Mouse (Mus musculus) kidney, postnatal 25 days (tissue): ENCODE results near the gene Esyt3.

ENCODE experiments used
- DNase-seq, 2 experiments: peaks; one replicate each; pipeline ENCODE4 v3.0.0; 2021; ENCODE audit warnings: mixed read lengths in 2 of 2

The Esyt3 gene

GRCm38 (mm10) chr9:99353390-99353789, 5.0 kb downstream of the Esyt3 start:
- no peak for DNase-seq

DNA sequence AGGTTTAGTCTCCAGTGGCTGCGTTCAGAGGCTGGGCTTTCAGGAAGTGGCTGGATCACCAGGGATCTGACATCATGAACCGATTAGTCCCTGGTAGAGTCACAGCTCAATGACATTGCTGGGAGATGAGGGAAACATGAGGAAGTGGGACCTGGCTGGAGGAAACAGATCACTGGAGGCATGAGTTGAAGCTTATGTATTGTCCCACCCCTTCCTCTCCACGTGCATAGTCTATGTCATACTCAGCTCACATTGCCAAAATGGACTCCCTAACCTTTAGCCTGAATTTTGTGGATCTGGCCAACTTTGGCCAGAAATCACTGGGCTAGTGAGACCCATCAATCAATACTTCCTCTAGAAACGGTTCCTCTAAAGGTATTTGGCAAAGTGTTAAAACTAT, 5.4 kb downstream of the Esyt3 start:
- no peak for DNase-seq

GRCm38 (mm10) chr9:99345351-99345792, 13.0 kb downstream of the Esyt3 start:
- DNase-seq = no peak

DNA sequence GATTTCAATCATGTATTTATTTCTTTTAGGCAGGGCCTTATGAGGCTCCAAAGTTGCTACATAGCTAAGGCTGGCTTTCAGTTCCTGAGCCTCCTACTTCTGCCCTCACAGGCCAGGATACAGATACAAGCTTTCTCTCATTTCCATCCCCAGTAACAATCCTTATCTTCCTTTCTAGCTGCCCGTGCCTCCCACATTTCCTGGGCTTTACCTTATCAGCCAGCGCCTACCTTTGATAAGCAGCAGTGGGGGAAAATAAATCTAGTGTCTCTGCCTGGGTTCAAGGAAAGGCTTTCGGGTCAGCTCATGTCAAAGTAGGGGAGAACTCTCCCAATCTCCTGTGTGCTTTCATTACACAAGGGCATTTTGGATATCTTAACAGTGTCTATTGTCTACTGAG, 16.8 kb downstream of the Esyt3 start:
- DNase-seq = no peak

DNA sequence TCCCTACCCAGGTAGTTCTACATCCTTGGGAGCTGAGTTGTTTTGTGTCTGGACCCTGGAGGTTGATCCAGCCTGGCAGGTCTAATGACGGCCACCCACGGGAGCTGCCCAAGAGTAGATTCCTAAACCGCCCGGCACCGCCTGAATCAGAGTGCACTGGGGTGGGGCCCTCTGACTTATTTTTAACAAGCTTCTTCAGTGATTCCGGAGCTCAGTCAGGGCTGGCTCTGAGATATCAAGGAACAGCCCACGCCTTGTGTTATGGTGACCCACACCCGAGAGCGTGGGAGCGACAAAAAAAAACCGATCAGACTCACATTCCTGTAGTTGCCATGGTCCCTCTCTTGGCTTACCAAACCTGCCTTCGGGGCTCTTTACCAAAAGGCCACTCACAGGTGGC, 18.2 kb downstream of the Esyt3 start:
- DNase-seq = no peak

DNA sequence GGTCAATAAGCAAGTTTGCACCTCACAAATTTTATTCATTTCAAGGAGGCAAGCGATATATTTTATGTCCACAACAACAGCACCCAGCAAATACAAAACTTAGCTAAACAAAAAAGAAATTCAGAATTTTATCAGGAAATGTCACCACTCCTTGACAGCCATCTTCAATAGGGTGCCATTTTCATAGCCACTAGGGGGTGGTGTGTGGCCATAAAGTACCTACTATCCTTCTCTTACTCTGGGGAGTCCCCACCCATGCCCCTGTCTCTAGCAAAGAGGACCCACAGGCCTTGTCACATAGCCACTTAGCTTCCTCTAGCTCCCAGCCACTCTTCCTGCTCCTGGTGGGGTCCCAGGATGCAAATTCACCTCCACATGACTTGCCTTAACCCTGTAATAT, 19.2 kb downstream of the Esyt3 start:
- no peak for DNase-seq

DNA sequence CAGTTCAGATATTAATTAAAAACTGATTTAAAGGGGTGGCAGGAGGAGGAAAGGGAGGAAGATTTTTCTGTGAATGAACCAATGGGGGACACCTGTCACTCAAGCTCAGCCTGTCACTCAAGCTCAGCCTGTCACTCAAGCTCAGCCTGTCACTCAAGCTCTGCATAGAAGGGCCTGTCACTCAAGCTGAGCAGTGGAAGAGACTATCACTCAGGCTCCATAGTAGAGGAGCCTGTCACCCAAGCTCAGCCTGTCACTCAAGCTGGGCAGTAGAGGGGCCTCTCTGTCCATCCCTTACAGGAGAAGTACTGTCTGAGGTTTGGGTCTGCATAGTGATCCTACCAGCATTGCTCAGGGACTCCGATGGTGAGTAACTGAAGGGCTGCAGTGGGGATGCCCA, 20.1 kb downstream of the Esyt3 start:
- no peak for DNase-seq

DNA sequence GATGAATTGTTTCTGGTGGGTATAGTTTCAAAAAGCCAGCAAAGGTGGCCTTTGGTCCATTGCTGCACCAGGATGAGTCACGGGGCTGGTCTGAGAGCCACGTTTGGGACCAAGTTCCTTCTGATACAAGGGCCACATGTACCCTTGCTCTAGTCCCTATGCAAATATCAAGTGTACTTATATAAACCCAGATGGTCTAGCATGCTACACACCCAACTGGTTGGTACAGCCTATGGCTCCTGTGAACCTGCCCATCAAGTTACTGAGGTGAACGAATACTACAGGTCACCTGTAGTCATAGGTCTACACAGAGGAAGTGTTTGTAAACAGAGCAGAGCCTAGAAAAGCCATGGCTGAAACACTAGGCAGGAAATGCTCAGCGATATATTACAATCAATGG, 21.8 kb downstream of the Esyt3 start:
- DNase-seq = no peak

GRCm38 (mm10) chr9:99326881-99327280, 31.5 kb downstream of the Esyt3 start:
- no peak for DNase-seq

GRCm38 (mm10) chr9:99325961-99326360, 32.4 kb downstream of the Esyt3 start:
- no peak for DNase-seq

GRCm38 (mm10) chr9:99325208-99325929, 33.0 kb downstream of the Esyt3 start:
- DNase-seq = no peak

DNA sequence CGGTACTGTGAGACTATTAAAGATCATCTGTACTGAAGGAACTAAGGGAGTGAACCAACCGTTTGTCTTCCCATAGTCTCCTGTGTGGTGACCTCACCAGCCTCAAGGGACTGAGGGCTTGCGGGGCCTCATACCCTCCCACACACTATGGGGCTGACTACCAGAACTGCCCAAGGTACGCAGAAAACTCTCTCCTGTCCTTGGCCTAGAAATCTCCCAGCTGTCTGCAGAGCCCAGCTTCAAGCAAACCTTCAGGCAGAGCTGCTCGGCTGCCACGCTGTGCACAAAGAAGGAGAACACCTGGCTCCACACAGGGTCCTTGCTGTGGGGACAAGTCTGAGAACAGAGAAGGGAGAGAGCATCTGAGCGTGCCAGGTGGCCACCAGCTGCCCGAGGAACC, 38.4 kb downstream of the Esyt3 start:
- peak in 1 of 2 experiments; percentile 19 for DNase-seq

DNA sequence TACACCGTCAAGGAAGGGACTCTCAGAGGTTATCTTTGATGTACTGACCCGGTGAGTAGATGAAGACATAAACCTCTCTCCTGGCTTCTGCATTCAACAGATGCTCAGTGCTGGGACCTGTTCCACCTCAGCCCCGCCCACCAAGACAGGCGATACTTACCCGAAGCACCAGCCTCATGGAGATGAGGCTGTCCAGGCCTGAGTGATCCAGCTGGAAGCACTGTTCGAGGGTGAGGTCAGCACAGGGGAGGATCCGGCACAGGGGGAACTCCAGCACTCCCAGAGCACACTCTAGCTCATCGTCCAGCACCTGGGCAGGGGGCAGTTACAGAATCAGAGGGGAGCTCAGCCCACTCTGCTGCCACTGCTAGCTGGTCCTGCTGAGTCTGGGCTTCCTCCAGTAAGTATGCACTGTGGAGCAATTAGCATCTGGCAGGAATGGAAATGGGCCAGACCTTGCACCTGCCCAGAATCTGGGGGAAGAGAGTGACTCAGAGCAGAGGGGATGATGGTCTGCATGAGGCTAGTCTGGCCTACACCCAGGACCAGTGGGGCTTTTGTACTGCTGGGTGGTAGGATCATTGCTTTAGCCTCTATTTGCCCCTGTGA, 38.9 kb downstream of the Esyt3 start:
- peak in 1 of 2 experiments; percentile 19 for DNase-seq

DNA sequence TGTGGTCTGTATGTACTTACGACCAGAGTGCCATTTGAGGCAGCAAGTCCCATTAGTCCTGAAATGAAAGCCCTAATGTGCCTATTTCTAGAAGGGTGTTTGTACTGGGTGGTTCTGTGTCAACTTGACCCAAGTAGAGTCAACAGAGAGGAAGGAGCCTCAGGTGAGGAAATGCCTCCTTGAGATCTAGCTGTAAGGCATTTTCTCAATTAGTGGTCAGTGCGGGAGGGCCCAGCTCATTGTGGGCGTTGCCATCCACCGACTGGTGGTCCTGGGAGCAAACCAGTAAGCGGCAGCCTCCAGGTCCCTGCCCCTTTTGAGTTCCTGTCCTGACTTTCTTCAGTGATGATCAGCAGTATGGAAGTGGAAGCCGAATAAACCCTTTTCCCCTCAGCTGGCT, 52.1 kb downstream of the Esyt3 start:
- no peak for DNase-seq

GRCm38 (mm10) chr9:99304296-99304695, 54.1 kb downstream of the Esyt3 start:
- DNase-seq = no peak
